Mouse (Mus musculus) gastrocnemius, postnatal 25 days (tissue): ENCODE measurements around the gene Otop2. TPM values are rescaled to one million over a fixed set of nuclear protein-coding genes. Genes with fewer than 3 reads are reported as not detected.

Experiments
- DNase-seq: peaks from one replicate; pipeline ENCODE4 v3.0.0; 2022
- total RNA-seq, 2 experiments: library from RNA; stranded (reverse); gene quantifications; 1 replicate in 1 of 2; 2 replicates in 1 of 2; pipeline ENCODE4 v1.2.3; 2021

Otop2 gene
- total RNA-seq, 2 experiments from 2014 or later: not detected

DNA sequence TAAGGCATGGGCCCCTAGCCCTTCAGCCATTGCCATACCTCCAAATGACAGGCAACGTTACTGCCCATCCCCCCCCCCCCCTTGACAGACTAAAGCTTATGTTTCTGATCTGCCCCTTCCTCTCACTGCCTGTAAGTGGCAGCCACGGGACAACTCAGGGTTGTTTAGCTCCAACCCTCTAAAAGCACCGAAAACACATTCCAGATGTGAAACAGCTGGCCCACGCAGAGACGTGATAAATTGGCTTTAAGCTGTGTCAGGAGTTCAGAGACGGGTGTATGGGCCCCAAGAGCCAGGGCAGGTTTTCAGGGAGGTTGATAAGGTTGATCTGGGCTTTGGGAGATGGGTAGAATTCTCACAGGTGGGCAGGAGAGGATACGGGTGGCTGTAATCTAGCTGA is 38.6 kb downstream of the Otop2 start:
- no peak for DNase-seq

DNA sequence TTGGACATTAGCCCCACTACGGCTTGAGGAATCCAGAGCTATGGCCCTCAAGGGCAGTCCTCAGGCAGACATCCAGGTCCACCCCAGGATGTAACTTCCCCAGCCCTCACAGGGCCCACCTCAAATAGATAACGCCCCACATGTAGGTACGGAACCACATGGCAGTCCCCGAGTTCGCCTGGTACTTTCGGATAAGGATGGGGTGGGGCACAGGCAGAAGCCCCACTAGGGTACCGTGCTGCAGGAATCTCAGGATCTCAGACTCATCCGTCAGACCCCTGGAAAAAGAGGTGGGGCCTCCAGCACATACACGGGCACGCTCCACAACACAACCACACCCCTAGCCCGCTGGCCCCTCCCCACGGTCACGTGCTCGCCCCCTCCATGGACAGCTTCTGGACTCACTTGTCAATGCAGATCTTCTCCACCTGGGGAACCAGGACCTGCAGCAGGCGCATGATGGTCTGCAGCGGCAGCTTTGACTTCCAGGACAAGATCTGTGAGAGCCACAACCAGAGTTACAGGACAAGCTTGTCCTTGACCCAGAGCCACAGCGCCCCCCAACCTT is 41.8 kb downstream of the Otop2 start:
- no peak for DNase-seq

DNA sequence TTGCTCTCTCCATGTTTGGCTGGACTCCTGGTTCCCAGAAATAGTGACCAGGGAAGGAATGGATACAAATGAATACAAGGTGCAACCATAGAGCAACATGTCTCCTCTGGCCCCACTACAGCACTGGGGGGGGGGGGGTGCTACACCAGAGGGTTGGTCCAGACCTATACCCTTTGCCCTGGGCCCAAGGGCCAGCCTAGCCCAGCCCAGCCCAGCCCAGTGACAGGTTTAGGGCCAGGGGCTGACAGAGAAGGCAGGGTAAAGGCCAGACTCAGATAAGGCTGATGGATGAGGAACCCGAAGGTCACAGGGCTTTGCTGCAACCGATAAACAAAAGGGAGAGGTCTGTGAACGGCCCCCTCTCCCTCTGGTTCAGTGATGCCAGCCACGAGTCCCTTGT is 43.0 kb downstream of the Otop2 start:
- no peak for DNase-seq

DNA sequence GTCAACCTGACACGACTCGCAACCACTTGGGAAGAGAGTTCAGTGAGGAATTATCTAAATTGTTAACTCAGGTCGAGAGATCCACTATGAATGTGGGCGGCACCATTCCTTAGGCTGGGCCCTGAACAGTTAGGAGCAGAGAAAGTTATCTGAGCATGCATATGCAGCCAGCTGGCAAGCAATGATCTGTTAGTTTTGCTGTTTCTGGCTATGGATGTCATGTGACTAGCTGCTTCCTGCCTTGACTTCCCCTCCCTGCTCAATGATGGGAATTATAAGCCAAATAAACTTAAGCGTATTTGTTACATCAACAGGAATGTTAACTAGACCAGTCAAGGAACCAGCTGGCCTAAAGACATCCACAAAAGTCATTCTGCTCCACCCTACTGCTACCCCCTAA is 46.4 kb downstream of the Otop2 start:
- no peak for DNase-seq

DNA sequence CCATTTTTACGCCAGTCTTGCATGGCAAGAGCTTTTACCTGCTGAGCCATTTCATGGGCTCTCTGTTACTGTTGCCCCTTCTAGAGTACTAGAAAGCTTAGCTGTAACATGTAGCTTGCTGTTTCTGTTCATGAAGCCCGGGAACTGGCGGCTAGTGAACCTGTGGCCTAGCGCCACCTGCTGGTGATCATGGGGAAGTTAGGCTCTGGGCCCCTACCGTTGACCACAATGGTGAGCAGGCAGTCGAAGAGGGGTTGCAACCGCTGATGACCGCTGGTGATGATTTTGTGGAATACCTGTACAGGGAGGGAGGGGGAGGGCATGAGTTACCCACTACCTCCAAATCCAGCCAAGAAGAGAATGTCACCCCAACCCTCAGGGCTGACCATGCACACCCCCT is 47.2 kb downstream of the Otop2 start:
- DNase-seq: peak; percentile 36

DNA sequence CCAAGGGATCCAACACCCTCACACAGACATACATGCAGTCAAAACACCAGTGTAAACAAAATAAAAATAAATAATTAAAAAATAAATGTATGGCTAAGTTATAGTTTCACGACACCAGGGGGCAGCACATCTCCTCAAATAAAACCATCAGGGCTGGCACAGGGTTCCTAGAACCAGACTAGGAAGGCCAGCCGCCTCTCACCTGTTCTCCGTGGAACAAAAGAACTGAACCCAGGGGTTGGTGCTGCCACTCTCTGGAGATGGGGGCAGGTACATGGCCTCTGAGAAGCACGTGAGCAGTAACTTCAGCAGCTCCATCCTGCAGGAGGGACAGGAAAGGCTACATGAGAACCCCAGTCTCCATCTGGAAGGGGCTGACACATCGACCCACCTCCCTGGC is 51.5 kb downstream of the Otop2 start:
- peak; percentile 35 for DNase-seq

DNA sequence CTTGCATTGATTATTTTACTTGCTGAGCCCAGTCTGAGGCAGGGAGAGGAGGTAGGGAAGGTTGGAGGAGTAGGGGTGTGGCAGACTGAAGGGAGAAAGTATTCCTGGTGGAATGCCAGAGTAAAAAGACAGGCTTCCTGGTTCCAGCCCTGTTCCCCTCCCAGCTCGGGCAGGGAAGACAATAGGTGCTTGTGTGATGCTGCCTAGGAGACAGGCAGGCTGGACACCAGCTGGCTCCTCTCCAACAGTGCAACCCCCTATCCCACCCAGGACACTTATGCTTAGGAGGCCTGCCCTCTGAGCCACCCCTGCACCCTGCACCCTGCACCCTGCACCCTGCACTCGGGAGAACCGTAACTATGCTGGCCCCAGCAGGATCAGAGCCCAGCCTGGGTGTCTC is 52.3 kb downstream of the Otop2 start:
- DNase-seq: no peak

DNA sequence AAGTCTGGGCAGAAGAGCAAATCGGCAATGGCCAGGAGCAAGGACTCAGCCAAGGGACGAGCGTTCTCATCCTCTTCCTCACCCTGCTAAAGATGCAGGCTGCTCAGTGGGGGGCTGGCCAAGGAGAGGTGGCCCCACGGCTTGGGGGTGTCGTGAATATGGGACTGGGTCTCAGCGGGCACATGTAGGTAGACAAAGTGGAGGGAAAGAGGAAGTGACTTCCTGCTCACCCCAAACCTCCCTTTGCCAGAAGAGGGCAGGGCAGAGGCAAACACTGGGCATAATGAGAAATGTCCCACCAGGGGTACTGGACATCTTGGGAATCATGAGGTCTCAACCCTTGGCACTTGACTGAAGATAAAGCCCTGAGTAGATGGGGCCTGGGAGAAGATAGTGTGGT is 52.8 kb downstream of the Otop2 start:
- DNase-seq: no peak

DNA sequence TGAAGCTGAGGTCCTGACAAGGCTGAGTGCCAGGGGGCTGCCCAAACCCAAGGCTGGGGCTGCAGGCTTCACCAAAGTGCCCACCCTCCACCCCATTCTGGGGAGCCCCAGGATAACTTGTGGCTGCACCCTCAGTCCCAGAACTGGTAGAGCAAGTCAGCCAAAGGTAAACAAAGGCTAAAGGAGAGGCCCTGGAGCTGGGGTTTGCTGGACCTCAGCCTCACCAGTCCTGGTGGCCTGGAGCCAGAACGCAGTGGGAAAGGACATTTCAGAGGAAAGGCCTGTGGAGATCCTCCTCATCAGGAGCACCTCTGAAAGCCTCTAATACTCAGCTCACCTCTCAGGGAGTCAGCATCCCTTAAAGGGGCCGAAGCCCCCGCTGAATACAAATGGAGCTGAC is 57.2 kb downstream of the Otop2 start:
- no peak for DNase-seq

DNA sequence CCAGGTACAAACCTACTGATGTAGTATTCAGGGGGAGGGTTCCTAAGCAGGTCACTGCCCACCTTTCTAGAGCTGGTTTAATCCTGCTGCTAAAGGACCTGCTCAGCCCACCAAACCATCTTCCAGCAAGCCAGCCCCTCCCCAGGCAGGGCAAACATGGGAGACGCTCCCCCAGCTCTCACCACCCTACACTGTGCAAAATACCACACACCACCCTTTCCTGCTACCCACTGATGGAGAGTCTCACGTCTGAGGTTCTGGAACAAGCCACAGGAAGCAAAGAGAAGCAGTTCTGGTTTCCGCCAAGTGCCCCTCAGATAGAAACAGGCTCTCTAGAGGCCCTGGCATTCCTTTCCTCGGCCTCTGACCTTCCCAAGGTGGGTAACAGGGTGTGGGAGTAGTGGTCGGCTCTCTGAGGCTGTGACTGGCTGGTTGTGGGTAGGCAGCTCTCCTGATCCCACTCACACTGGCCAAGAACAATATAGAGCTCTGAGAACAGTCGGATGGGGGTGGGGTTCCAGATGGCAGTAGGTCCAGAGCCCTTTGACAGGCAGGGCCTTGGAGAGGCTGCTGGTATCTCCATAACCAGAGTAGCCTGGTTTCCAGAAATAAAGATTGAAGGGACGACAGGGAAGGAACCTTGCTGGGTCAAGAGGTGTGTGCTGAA is 59.2 kb downstream of the Otop2 start:
- DNase-seq: no peak

DNA sequence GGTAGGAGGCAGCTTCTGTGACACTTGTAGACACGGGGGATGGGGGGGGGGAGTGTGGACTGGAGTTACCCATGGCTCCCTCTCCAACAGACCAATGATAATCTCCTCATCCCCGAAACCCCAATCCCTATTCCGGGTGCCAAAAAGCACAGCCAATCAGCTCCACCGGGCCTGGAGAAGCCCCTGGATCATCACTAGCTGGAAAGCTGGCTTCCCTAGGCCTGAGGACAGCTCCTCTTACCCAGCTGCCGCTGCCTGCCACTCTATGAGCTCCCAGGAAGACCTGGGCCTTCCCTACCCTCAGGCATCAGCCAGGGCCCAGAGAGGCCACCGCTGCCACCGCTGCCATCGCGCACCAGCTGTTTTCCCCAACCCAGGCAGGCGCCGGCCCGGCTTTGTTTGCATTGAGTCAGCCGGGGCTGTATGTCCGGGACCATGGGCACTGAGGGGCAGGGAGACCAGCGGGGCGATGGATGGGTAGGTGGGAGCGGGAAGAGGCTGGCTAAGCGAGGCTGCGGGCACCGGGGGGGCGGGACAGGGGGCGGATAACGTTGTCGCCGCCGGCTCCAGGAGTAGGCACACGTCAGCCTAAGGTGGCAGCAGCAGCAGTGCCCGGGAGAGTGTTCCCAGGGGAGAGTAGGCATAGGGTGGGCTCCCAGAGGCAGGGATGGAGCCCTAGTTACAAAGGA is 59.9 kb downstream of the Otop2 start:
- no peak for DNase-seq

DNA sequence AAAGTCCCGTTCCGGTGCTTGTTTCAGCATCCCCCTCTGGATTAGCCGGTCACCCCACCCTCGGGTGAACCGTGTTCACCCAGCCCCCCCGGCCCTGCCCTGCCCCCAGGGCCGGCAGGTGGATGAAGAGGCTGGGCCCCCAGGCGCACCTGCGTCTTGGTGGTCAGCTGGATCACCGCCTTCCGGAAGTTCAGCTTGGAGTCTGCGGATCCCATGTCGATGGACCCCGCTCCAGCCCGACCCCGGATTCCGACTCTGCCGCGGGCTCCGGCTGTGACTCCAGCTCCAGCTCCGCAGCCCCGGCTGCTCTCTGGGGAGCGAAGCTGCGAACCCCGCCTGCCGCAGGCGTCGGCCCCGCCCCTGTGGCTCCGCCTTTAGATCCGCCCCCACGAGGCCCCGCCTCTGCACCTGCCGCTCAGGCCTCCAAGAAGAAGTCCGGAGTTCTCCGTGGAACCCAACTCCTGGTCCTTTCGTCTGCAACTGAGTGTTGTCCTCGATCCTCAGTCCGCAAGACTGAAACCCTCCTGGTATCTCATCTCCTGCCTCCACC is 60.5 kb downstream of the Otop2 start, which contains the start of gene Hid1:
Gene Hid1 (minus strand): TSS at position 362 of the 550 bp plus-strand sequence.
- DNase-seq: peak; percentile 77

DNA sequence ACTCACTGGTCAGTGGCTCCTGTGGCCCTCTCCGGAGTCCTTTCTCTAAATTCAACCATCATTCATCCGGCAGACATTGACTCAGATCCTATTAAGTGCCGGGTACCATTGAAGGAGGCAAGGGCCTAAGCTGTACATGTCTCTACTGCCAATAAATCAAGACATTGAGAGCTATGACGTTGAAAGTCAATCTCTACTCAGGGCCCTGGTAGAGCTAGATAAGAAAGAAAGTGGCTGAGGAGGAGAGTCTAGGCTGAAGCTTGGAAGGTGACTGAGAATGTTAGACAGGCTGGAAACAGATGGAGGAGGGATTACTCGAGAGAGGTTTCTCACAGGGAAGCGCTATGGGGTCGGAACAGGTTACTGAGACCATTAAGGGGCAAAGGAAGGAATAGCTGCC is 63.4 kb downstream of the Otop2 start:
- no peak for DNase-seq

DNA sequence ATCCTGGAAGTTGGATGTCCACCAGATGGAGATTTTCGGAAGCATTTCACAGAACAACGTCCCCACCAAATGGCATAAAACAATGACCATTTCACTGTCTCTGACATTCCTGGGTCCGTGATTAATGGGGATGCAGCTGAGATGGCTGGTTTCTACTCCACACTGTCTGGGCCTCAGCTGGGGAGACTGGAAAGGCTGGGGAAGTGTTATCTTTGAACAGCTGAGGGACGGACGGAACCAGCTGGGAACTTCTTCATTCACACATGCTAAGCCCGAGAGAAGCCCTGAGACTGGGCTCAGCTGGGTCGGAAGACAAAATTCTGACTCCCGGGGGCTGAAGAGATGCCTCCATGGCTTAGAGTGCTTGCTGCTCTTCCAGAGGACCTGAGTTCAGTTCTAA is 64.4 kb downstream of the Otop2 start:
- no peak for DNase-seq

DNA sequence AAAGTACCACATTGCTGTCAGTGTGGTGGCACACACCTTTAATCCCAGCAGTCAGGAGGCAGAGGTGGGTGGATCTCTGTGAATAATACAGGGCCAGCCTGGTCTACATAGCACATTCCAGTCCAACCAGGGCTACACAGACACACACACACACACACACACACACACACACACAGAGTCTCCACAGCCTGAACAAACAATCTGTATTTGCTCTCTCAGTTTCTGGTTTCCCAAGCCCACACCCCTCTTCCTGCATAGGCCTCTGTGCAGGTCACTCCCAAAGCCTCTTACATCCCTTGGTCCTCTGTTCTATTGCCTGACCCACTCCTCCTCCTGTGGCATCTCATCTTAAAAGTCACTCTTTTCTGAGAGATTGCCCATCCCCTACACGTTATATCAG is 65.1 kb downstream of the Otop2 start:
- DNase-seq: no peak

DNA sequence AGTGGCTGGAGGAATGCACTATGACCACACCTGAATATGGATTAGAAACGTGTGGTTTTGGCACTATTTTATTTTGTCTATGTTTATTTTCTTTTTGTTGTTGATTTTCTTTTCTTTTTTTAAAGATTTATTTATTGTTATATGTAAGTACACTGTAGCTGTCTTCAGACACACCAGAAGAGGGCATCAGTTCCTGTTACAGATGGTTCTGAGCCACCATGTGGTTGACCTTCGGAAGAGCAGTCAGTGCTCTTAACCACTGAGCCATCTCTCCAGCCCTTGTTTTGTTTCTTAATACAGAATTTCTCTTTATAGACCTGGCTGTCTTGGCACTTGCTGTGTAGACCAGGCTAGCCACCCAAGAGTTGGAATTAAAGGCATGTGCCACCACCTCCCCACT is 65.8 kb downstream of the Otop2 start:
- no peak for DNase-seq

DNA sequence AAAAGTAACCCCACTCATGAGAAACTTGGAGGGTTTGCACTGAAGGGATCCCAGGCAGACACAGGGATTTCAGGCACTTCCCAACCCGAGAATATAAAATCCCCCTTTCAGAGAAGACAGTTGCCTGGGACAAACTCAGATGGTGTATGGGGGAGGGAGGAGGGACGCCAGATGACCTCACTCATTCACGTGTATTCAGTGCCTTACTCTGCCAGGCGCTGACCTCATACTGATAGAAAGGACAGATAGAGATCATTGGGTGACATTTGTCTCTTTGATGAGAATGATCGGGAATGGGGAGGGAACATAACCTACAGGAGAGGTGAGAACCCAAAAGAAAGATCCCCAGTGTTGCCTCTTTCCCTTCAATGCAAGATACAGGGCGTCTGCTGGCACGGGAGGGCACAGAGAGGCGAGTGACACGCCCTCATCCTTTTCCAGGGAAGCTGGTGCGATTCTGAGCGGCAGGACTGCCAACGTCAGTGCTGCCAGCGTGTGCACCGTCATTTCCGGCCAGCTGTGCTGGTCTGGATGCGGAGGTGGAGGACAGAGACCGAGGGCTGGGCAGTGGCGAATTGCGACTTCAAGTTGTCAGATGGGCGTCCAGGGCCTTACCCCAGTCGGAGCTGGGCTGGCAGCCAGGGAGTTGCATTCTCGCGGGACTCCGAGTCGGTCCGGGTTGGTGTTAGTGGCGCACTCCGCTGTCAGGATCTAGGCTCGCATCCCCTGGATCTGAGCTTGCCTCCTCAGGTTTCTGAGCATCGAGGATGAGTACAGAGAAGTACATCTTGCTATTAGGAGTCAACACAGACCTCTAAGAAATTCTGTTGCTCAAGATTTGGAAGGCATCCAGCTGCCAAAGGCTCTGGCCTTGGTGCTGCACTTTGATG is 67.1 kb downstream of the Otop2 start:
- DNase-seq: peak; percentile 66

DNA sequence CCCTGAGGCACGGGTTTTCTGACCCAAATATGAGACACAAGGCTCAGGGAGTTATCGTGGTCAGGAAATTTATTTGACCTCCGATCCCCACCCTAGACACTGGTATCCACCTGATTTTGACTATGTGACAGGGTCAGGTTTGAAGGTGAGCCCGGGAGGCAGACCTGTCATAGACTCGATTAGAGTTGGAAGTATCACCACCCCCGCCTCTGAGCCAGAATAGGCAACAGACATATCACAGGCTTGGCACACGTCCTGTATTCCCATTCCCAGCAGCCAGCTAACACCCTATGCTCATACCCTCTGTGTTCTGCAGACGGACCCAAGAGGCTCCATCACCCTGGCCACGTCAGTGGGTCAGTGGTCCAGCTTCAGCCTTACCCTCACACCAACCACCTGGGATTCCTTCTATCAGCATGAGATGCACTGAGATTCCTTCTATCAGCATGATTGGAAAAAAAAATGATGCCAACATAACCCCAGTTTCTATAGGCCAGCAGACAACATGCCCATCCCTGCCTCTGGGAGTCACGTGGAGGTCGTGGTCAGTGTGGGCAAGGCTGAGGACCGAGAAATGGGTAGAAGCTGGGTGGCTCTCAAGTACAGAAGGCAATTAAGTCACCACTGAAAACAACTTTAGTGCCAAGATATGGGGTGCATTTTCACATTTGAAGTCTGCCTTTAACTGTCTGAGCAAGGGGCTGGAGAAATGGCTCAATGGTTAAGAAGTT is 67.9 kb downstream of the Otop2 start:
- no peak for DNase-seq

DNA sequence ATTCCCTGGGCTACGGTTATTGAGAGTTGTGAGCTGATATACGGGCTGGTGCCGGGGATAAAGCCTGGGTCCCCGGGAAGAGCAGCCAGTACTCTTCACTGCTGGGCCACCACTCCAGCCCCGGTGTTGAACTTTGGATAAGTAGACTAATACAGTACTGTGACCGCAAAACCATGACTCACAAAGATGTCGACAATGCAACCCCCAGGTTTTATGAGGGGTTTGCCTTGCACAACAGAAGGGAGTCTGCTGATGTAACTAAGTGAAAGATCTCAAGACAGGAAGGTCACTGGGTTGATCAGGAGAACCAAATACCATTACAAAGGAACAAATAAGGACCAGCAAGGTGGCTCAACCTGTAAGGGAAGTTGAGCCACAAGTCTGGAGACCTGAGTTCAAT is 69.8 kb downstream of the Otop2 start:
- no peak for DNase-seq

DNA sequence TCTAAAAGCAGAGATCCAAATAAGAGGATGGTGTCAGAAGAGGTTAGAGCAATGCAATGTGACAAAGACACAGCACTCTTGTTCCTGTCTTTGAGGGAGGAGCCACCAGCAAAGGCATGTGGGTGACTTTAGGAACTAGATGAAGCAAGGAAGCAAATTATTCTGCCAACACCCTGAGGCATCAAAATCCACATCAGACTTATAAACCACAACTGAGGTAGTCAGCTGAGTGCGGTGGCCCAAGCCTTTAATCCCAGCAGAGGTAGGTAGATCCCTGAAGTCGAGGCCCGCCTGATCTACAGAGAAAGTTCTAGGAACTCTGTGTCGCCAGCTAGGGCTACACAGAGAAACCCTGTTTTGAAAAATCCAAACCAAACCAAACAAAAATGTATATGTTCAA is 70.3 kb downstream of the Otop2 start:
- no peak for DNase-seq

DNA sequence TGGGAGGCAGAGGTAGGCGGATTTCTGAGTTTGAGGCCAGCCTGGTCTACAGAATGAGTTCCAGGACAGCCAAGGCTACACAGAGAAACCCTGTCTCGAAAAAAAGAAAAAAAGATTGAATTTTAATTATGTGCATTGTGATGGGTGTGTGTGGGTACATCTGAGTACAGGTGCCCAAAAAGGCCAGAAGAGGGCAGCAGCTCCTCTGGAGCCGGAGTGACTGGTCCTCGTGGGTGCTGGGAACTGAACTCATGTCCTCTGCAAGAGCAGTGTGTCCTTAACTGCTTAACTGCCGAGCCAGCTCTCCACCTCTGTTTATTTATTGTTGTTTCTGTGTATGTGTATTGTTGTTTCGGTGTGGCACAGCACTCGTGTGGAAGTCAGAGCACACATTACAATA is 70.9 kb downstream of the Otop2 start:
- no peak for DNase-seq

DNA sequence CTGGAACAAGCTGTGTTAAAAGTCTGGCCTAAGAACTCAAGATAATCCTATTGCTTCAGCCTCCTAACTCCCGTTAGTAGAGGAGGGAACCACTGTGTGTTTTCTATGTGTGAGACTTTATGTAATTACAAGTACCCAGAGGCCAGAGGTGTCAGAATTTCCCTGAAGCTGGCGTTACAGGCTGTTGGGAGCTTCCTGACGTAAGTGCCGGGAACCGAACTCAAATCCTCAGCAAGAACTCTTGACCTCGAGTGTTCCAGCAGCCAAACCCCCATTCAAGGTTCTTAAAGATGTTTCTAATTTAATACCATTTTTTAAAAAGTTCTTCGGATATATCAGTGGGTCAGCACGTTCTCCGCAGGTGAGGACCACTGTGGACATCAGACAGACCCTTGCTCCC is 74.3 kb downstream of the Otop2 start:
- DNase-seq: no peak
